22 mouse cellular contexts compared by ENCODE assay signal in genomic region chr14:10657364-10657763, GRCm38 (mm10).
"Had no signal": no experiment of that assay in that cellular context is flagged by ENCODE, and none has a peak within 500 bp of the region (broad histone marks: within the 10 kb centered on the region; RNA-seq: fewer than 3 reads in every experiment).

No protein-coding gene starts in this region.

- ATAC-seq: liver, postnatal 0 days; lung, postnatal 0 days; midbrain, embryonic 13.5 days; midbrain, embryonic 16.5 days had no signal

- DNase-seq: liver, postnatal 0 days; lung, adult 2 months; lung, postnatal 14 days; lung, postnatal 36 days; retina, postnatal 1 day; right cerebral cortex, adult 18-20 months; right cerebral cortex, postnatal 25 days; right cerebral cortex, postnatal 4 days; spleen, adult 18-20 months; thymus, adult 18-20 months; thymus, postnatal 25 days; thymus, postnatal 4 days had no signal

- H3K27ac ChIP-seq: lung, embryonic 15.5 days; macrophage; midbrain, embryonic 13.5 days; neural tube, embryonic 13.5 days; neural tube, embryonic 15.5 days had no signal

- H3K27me3 ChIP-seq: lung, embryonic 15.5 days; megakaryocyte, embryonic 14.5 days; midbrain, embryonic 13.5 days; neural tube, embryonic 13.5 days; neural tube, embryonic 15.5 days had no signal

- H3K4me1 ChIP-seq: lung, embryonic 15.5 days; megakaryocyte, embryonic 14.5 days; midbrain, embryonic 13.5 days; neural tube, embryonic 13.5 days; neural tube, embryonic 15.5 days had no signal

- H3K4me3 ChIP-seq: lung, embryonic 15.5 days; megakaryocyte, embryonic 14.5 days; midbrain, embryonic 13.5 days; myocyte; neural tube, embryonic 13.5 days; neural tube, embryonic 15.5 days had no signal

- H3K9me3 ChIP-seq: lung, embryonic 15.5 days; midbrain, embryonic 13.5 days; neural tube, embryonic 13.5 days; neural tube, embryonic 15.5 days had no signal

- H3K36me3 ChIP-seq: lung, embryonic 15.5 days; midbrain, embryonic 13.5 days; neural tube, embryonic 13.5 days; neural tube, embryonic 15.5 days had no signal

- H3K4me2 ChIP-seq: lung, embryonic 15.5 days; midbrain, embryonic 11.5 days; midbrain, embryonic 13.5 days; neural tube, embryonic 13.5 days; neural tube, embryonic 15.5 days had no signal

- H3K9ac ChIP-seq: liver, postnatal 0 days; lung, embryonic 15.5 days; midbrain, embryonic 13.5 days; neural tube, embryonic 13.5 days; neural tube, embryonic 15.5 days had no signal
